Comparison of ENCODE assay signal across 19 mouse cellular contexts in the genomic region with DNA sequence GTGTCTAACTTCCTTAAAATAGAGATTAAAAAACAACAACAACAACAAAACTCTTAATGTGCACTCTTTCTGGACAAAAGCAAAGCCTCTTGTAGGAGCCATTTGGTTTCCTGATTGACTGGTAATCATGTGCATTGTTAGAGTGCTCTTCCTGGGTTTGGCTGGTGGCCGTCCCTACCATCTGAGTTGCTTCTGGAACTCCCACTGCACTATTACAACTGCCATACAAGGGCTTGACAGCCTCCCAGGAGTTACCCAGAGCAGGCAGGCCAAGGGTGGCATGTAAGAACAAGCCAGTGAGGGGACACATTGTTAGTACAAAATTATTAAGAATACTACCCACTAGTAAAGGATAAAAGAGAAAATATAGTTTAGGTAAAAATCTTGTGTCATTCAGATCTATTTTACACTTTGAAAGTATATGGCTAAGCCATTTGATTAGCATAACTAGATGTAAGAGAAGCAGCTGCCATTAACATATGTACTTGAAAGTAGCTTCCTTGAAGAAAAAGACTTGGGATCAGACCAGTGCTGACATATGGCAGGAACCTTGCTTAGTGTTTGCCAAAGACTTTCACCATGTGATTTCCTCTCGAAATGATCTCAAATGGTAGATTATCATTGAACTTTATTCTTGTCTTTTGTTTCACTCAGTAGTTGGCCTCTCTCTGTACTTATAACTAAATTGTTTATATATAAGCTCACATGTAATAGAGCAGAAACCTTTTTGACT.
"Had no signal": no experiment of that assay in that cellular context is flagged by ENCODE, and none has a peak within 500 bp of the region (broad histone marks: within the 10 kb centered on the region; RNA-seq: fewer than 3 reads in every experiment).

No protein-coding gene starts in this region.

- H3K4me2 ChIP-seq: lung, embryonic 15.5 days; midbrain, embryonic 13.5 days; neural tube, embryonic 13.5 days; neural tube, embryonic 15.5 days had no signal

- ATAC-seq: liver, postnatal 0 days; midbrain, embryonic 13.5 days; midbrain, embryonic 16.5 days had no signal

- DNase-seq: liver, postnatal 0 days; lung, adult 2 months; lung, postnatal 10 days; lung, postnatal 4 days; retina, postnatal 1 day; right cerebral cortex, adult 18-20 months; right cerebral cortex, postnatal 25 days; right cerebral cortex, postnatal 4 days; spleen, adult 18-20 months; thymus, adult 18-20 months; thymus, postnatal 14 days; thymus, postnatal 36 days had no signal

- H3K4me1 ChIP-seq: lung, embryonic 15.5 days; midbrain, embryonic 10.5 days; midbrain, embryonic 13.5 days; neural tube, embryonic 13.5 days; neural tube, embryonic 15.5 days had no signal

- H3K27me3 ChIP-seq: lung, embryonic 15.5 days; midbrain, embryonic 13.5 days; neural tube, embryonic 13.5 days; neural tube, embryonic 15.5 days had no signal

- H3K4me3 ChIP-seq: lung, embryonic 15.5 days; midbrain, embryonic 10.5 days; midbrain, embryonic 13.5 days; myocyte; neural tube, embryonic 13.5 days; neural tube, embryonic 15.5 days had no signal

- H3K27ac ChIP-seq: lung, embryonic 15.5 days; midbrain, embryonic 10.5 days; midbrain, embryonic 13.5 days; neural tube, embryonic 13.5 days; neural tube, embryonic 15.5 days had no signal

- H3K9ac ChIP-seq: liver, postnatal 0 days; lung, embryonic 15.5 days; midbrain, embryonic 13.5 days; neural tube, embryonic 13.5 days; neural tube, embryonic 15.5 days had no signal

- H3K9me3 ChIP-seq: lung, embryonic 15.5 days; midbrain, embryonic 10.5 days; midbrain, embryonic 13.5 days; neural tube, embryonic 13.5 days; neural tube, embryonic 15.5 days had no signal
